Mouse (Mus musculus) ES-E14 (cell line): ENCODE data around the gene Cpne4. TPM values are rescaled to one million over a fixed set of nuclear protein-coding genes. Genes with fewer than 3 reads are reported as not detected.

Experiments
- DNase-seq: peaks from one replicate; pipeline ENCODE4 v3.0.0-alpha.2; 2013; ENCODE audit warnings: low read depth, low spot score
- H3K27ac ChIP-seq: 2 replicates; pipeline ENCODE4 v1.5.1; 2012; ENCODE audit warnings: low read depth, mild to moderate bottlenecking, low read length, moderate library complexity, mixed read lengths; ENCODE audit not compliant: poor library complexity, insufficient read depth, severe bottlenecking
- H3K36me3 ChIP-seq: 2 replicates; pipeline ENCODE4 v1.6.1; 2012; ENCODE audit warnings: mild to moderate bottlenecking, low read length, moderate library complexity, mixed read lengths; ENCODE audit not compliant: control insufficient read depth, poor library complexity, insufficient read depth, severe bottlenecking
- H3K4me1 ChIP-seq, 2 experiments: fragments of 150-350 bp in 1 of 2; sonication (generic) in 1 of 2; 2 replicates each; pipeline ENCODE4 v1.6.1; 2012; ENCODE audit warnings: low read length in 2 of 2, mild to moderate bottlenecking in 1 of 2, mixed read lengths in 1 of 2; ENCODE audit not compliant: control insufficient read depth in 2 of 2, insufficient read depth in 2 of 2, poor library complexity in 1 of 2
- H3K4me3 ChIP-seq, 2 experiments: fragments of 150-350 bp in 1 of 2; sonication (generic) in 1 of 2; 2 replicates each; pipeline ENCODE4 v1.5.1; 2012; ENCODE audit warnings: low read length in 2 of 2, low read depth in 1 of 2, mild to moderate bottlenecking in 1 of 2, mixed read lengths in 1 of 2; ENCODE audit not compliant: insufficient read depth in 1 of 2, poor library complexity in 1 of 2, severe bottlenecking in 1 of 2
- H3K9ac ChIP-seq: 2 replicates; pipeline ENCODE4 v1.6.1; 2012; ENCODE audit warnings: low read depth, mild to moderate bottlenecking, low read length, mixed read lengths; ENCODE audit not compliant: poor library complexity, insufficient read depth, severe bottlenecking
- H3K9me3 ChIP-seq: fragments of 150-350 bp; sonication (generic); 2 replicates; pipeline ENCODE4 v1.6.1; 2012; ENCODE audit warnings: low read depth, mild to moderate bottlenecking, low read length; ENCODE audit not compliant: control insufficient read depth, insufficient read depth
- CHD2 ChIP-seq: IDR thresholded peaks from 2 replicates; pipeline ENCODE4 v1.6.1; 2014; ENCODE audit warnings: mild to moderate bottlenecking, low read depth, low read length, inconsistent platforms
- HCFC1 ChIP-seq: IDR thresholded peaks from 2 replicates; pipeline ENCODE4 v1.6.1; 2012; ENCODE audit warnings: low read length, inconsistent platforms, borderline replicate concordance; ENCODE audit not compliant: insufficient read depth
- MAFK ChIP-seq: IDR thresholded peaks from 2 replicates; pipeline ENCODE4 v1.6.1; 2014; ENCODE audit warnings: mild to moderate bottlenecking, low read depth, low read length, inconsistent platforms; ENCODE audit not compliant: insufficient read depth
- ZC3H11A ChIP-seq: IDR thresholded peaks from 2 replicates; pipeline ENCODE4 v1.6.1; 2012; ENCODE audit warnings: low read depth, mild to moderate bottlenecking, inconsistent platforms, low read length, borderline replicate concordance
- ZNF384 ChIP-seq: IDR thresholded peaks from 2 replicates; pipeline ENCODE4 v1.6.1; 2012; ENCODE audit warnings: low read depth, low read length, inconsistent platforms
- in situ Hi-C, 2 experiments: fragments of 600-800 bp; cut with MboI; formaldehyde crosslinking; loops; one replicate each; pipeline ENCODE4 v1.15.1; 2025; ENCODE audit warnings: low sequenced_read_pairs in 2 of 2, inconsistent platforms in 1 of 2; ENCODE audit not compliant: unreplicated experiment in 2 of 2
- total RNA-seq: library from RNA; depleted of rRNA; stranded (reverse); fragments of 300-350 nt; gene quantifications from 2 replicates; pipeline ENCODE4 v1.2.3, GENCODE M21; 2012; rRNA removed

Cpne4 gene
- total RNA-seq, 1 experiment, result 0.13 TPM

- in situ Hi-C loops, result no loop called here
- Histone ChIP-seq H3K27ac (no peak overlapping the region), H3K4me1 (no peaks in the 10 kb centered on the region), H3K4me3 (no peak overlapping the region), H3K9me3 (no peaks in the 10 kb centered on the region), H3K36me3 (peaks cover 5% of the 10 kb centered on the region), H3K9ac (no peak overlapping the region)
- TF ChIP-seq ZNF384 (no peak), CHD2 (no peak), MAFK (no peak), ZC3H11A (no peak), HCFC1 (no peak)
- no peak for DNase-seq
Measured at GRCm38 (mm10) chr9:105080246-105080645, 533.2 kb downstream of the Cpne4 start.

Other genes starting within 250 kb of the Cpne4 start
- 1.2 and 2.5 TPM in 2 replicates for gene Acpp, start 209.5 kb upstream of the Cpne4 start, total RNA-seq